Mouse (Mus musculus) stomach, embryonic 15.5 days (tissue): ENCODE measurements at regions not wholly inside any gene's neighbourhood (a gene's known extent, or its start where the extent isn't known, plus 50 kb on each side); places are given as distances from the start of the nearest gene placed in this dataset.

Experiments
- ATAC-seq: fragments of 200-750 bp; cut with Nextera tagmentation; 2 replicates; pipeline ENCODE4 v1.8.0; 2017; ENCODE audit warnings: low read depth, moderate number of reproducible peaks, moderate TSS enrichment; ENCODE audit not compliant: insufficient read depth, low FRiP score
- H3K27ac ChIP-seq: fragments of 300-500 bp; sonication (generic); 2 replicates; pipeline ENCODE4 v1.5.1; 2015; ENCODE audit warnings: mild to moderate bottlenecking, inconsistent platforms
- H3K27me3 ChIP-seq: fragments of 300-500 bp; sonication (generic); replicated peaks from 2 replicates; pipeline ENCODE4 v1.6.1; 2015; ENCODE audit warnings: inconsistent platforms
- H3K36me3 ChIP-seq: fragments of 300-500 bp; sonication (generic); 2 replicates; pipeline ENCODE4 v1.6.1; 2015; ENCODE audit warnings: inconsistent platforms
- H3K4me1 ChIP-seq: fragments of 300-500 bp; sonication (generic); 2 replicates; pipeline ENCODE4 v1.6.1; 2015; ENCODE audit warnings: inconsistent platforms
- H3K4me2 ChIP-seq: fragments of 300-500 bp; sonication (generic); 2 replicates; pipeline ENCODE4 v1.6.1; 2015; ENCODE audit warnings: mild to moderate bottlenecking, inconsistent platforms
- H3K4me3 ChIP-seq: fragments of 300-500 bp; sonication (generic); replicated peaks from 2 replicates; pipeline ENCODE4 v1.5.1; 2015; ENCODE audit warnings: inconsistent platforms
- H3K9ac ChIP-seq: fragments of 300-500 bp; sonication (generic); 2 replicates; pipeline ENCODE4 v1.6.1; 2015; ENCODE audit warnings: inconsistent platforms
- H3K9me3 ChIP-seq: fragments of 300-500 bp; sonication (generic); 2 replicates; pipeline ENCODE4 v1.6.1; 2016; ENCODE audit warnings: inconsistent platforms
- WGBS: fragments of 180-500 bp; shearing (Covaris S2); methylation state at CpG from one replicate; pipeline ENCODE4 v1.1.7; 2015; 5-methylcytosine and 5-hydroxymethylcytosine counted together

- H3K9me3 ChIP-seq = no peaks in the 10 kb centered on the region
- H3K27ac ChIP-seq = no peak overlapping the region
- no peaks in the 10 kb centered on the region for H3K4me1 ChIP-seq
- no peak overlapping the region for H3K4me2 ChIP-seq
- H3K36me3 ChIP-seq = no peaks in the 10 kb centered on the region
- WGBS = 60% methylated on average over 4 of the region's 4 CpGs
- H3K4me3 ChIP-seq = no peak overlapping the region
- no peak overlapping the region for H3K9ac ChIP-seq
- no peak for ATAC-seq
- H3K27me3 ChIP-seq = no peaks in the 10 kb centered on the region
Measured at GRCm38 (mm10) chr3:149993199-149993598, 1002.8 kb upstream of the Adgrl2 start.

GRCm38 (mm10) chr3:149987801-149988200, 997.4 kb upstream of the Adgrl2 start:
- no peaks in the 10 kb centered on the region for H3K27me3 ChIP-seq
- H3K4me1 ChIP-seq = no peaks in the 10 kb centered on the region
- H3K9me3 ChIP-seq = no peaks in the 10 kb centered on the region
- no peaks in the 10 kb centered on the region for H3K36me3 ChIP-seq
- WGBS = 70% methylated on average over 1 of the region's 1 CpGs
- ATAC-seq = no peak
- no peak overlapping the region for H3K27ac ChIP-seq
- no peak overlapping the region for H3K4me2 ChIP-seq
- H3K9ac ChIP-seq = no peak overlapping the region
- H3K4me3 ChIP-seq = no peak overlapping the region

DNA sequence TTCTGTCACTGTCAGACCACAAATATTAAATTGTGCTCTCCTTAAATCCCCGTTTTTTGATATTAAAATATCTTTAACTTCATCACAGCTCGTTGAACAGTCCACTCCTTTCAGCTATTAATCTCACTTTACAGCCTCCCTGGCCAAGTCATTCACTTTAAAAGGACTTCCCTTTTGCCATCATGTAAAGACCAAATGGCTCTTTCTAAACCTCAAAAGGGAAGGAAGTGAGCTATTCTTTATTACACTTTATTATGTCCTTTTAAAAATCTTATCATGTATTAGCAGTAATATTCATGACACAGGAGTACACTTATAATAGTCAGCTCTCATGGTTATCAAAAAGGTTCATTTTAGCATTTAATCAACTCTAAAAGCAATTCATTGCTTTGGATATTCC, 966.6 kb upstream of the Adgrl2 start:
- 45% methylated on average over 2 of the region's 2 CpGs for WGBS

GRCm38 (mm10) chr3:149936197-149936596, 945.8 kb upstream of the Adgrl2 start:
- no peak overlapping the region for H3K4me2 ChIP-seq
- H3K36me3 ChIP-seq = no peaks in the 10 kb centered on the region
- no peaks in the 10 kb centered on the region for H3K9me3 ChIP-seq
- no peaks in the 10 kb centered on the region for H3K27me3 ChIP-seq
- H3K4me1 ChIP-seq = no peaks in the 10 kb centered on the region
- no peak overlapping the region for H3K27ac ChIP-seq
- H3K4me3 ChIP-seq = no peak overlapping the region
- 79% methylated on average over 9 of the region's 9 CpGs for WGBS
- no peak overlapping the region for H3K9ac ChIP-seq
- ATAC-seq = no peak

More for the DNA sequence above, 966.6 kb upstream of the Adgrl2 start:
- Histone ChIP-seq H3K4me2 (no peak overlapping the region), H3K9ac (no peak overlapping the region), H3K4me3 (no peak overlapping the region), H3K4me1 (no peaks in the 10 kb centered on the region), H3K36me3 (no peaks in the 10 kb centered on the region), H3K9me3 (no peaks in the 10 kb centered on the region), H3K27me3 (no peaks in the 10 kb centered on the region), H3K27ac (no peak overlapping the region)
- ATAC-seq = no peak

DNA sequence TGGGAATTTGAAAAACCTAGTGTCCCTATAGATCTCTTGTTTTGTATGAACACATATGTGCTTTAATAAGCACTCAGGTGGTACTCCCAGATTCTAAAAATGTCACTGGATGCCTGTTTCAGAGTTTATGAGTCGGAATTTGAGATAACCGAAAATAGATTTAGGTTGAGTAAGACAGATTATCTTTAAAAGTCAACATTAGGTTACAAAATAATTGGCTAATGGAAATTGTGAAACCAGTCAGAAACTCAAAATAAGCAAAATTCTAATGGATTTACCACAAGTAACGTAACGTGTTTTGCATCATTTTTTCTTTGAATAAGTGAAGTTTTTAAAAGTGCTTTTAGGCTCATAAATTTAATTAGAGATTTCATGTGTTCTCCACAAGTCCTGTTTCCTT, 944.5 kb upstream of the Adgrl2 start:
- no peak overlapping the region for H3K9ac ChIP-seq
- WGBS = 81% methylated on average over 4 of the region's 4 CpGs

DNA sequence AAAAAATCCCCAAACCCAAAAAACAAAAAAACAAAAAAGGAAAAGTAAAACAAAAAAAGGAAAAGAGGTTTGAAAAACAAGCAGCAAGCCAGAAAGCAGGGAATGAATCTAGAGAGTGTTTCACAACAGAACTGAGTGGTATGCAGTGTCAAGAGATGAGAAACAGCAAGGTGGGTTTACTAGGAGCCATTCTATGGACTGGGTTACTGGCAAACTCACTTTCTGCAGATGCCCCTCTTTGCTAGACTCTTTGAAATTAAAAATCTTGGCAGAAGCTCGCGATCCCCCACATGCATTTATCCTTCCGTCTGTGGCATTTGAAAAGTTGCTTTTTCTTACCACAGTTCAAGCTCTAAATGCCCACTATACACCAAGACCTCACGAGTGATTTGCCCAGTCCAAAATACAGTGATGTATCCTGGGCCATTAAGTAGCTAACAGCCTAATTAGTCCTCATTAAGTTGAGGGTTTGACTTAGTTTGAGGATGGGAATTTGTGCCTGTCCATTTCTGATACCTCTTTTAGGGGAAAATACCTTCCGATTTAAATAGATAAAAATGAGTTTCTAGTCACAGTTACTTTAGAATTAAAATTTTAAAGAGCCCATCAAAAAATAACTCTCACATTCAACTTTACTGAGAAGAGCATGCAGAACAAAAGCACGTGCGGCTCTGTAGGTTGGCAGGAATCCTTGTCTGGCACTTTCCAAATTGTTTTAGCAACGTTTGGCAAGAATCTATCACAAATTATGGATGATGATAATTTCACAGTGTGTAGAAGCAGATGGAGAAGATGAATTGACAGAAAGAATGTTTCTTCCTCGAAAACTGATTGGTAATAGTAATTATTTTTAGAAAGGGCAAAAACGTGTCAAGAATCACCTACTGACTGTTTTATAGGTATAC, 938.4 kb upstream of the Adgrl2 start:
- H3K4me1 ChIP-seq = no peaks in the 10 kb centered on the region
- ATAC-seq = no peak
- H3K9me3 ChIP-seq = no peaks in the 10 kb centered on the region
- 74% methylated on average over 10 of the region's 10 CpGs for WGBS
- no peak overlapping the region for H3K27ac ChIP-seq
- H3K27me3 ChIP-seq = no peaks in the 10 kb centered on the region
- H3K36me3 ChIP-seq = no peaks in the 10 kb centered on the region
- H3K4me3 ChIP-seq = no peak overlapping the region
- no peak overlapping the region for H3K9ac ChIP-seq
- no peak overlapping the region for H3K4me2 ChIP-seq

More for the DNA sequence above, 944.5 kb upstream of the Adgrl2 start:
- Histone ChIP-seq H3K4me3 (no peak overlapping the region), H3K27ac (no peak overlapping the region), H3K4me2 (no peak overlapping the region), H3K9me3 (no peaks in the 10 kb centered on the region), H3K4me1 (no peaks in the 10 kb centered on the region), H3K27me3 (no peaks in the 10 kb centered on the region), H3K36me3 (no peaks in the 10 kb centered on the region)
- ATAC-seq = no peak

DNA sequence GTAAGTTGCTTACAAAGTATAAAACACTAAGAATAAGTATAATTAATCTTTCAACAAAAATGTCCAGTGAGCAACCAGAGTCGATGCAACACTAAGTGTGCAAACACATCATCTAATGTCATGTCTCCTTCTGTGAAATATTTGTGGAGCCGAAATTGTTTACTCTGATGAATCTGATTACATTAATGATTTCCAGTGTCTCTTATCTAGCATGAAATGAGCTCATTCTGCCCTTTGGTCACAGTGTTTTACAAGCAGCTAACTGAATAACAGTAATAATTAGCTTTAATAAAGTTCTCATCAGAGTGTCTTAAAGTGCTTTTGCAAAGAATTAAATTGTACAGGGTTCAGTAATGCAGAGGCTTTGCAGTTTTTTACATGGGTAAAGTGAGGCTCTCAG, 929.9 kb upstream of the Adgrl2 start:
- Histone ChIP-seq H3K4me2 (no peak overlapping the region), H3K4me3 (no peak overlapping the region), H3K9ac (no peak overlapping the region), H3K4me1 (no peaks in the 10 kb centered on the region), H3K27me3 (no peaks in the 10 kb centered on the region), H3K36me3 (no peaks in the 10 kb centered on the region), H3K27ac (no peak overlapping the region), H3K9me3 (no peaks in the 10 kb centered on the region)
- 36% methylated on average over 2 of the region's 2 CpGs for WGBS
- ATAC-seq = no peak

- ATAC-seq = no peak
- 68% methylated on average over 5 of the region's 5 CpGs for WGBS
Measured at GRCm38 (mm10) chr3:149918201-149918600, 927.8 kb upstream of the Adgrl2 start.

DNA sequence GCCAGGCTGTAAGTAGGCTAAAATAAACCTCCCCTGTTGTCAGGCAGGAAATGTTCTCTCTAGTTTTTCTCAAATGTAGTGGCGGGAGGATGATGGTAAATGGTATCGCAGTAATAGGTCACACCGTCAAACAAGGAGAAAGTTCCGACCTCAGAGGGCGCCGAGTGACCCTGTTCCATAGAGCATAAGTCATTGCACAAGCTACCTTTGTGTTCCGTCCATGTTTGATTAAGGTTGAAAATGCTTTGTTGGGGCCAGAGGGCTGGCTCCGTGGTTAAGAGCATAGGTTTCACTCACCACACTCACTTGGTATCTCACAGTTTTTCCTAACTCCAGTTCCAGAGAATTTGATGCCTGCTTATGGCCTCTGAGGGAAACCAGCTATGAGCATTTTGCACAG, 920.4 kb upstream of the Adgrl2 start:
- 78% methylated on average over 8 of the region's 8 CpGs for WGBS
- Histone ChIP-seq H3K4me2 (no peak overlapping the region), H3K9ac (no peak overlapping the region), H3K9me3 (no peaks in the 10 kb centered on the region), H3K27me3 (no peaks in the 10 kb centered on the region), H3K27ac (no peak overlapping the region), H3K4me1 (no peaks in the 10 kb centered on the region), H3K36me3 (no peaks in the 10 kb centered on the region), H3K4me3 (no peak overlapping the region)
- no peak for ATAC-seq

More at GRCm38 (mm10) chr3:149918201-149918600, 927.8 kb upstream of the Adgrl2 start:
- no peak overlapping the region for H3K4me2 ChIP-seq
- no peak overlapping the region for H3K4me3 ChIP-seq
- no peaks in the 10 kb centered on the region for H3K36me3 ChIP-seq
- H3K27me3 ChIP-seq = no peaks in the 10 kb centered on the region
- no peak overlapping the region for H3K9ac ChIP-seq
- no peak overlapping the region for H3K27ac ChIP-seq
- H3K9me3 ChIP-seq = no peaks in the 10 kb centered on the region
- H3K4me1 ChIP-seq = no peaks in the 10 kb centered on the region

DNA sequence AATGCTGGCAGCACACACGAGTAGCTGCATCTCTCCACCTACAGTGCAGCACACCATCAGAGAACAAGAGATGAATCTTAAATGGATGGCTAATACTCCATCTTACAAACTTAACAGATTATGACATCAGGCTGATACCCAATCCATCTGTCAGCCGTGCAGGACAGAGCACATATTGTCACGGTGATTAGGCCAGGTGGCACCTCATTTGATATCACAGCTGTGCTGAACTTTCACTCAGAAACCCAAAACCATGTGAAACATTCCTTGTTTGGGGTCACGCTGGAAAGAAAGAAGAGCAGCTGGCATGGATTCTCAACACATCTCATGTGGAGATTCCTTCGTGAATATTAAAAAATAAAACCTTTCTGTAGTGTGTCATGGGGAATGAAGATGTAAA, 911.4 kb upstream of the Adgrl2 start:
- 55% methylated on average over 5 of the region's 5 CpGs for WGBS
- H3K4me3 ChIP-seq = no peak overlapping the region
- H3K4me2 ChIP-seq = no peak overlapping the region
- ATAC-seq = no peak
- no peaks in the 10 kb centered on the region for H3K27me3 ChIP-seq
- H3K4me1 ChIP-seq = no peaks in the 10 kb centered on the region
- no peaks in the 10 kb centered on the region for H3K36me3 ChIP-seq
- no peak overlapping the region for H3K9ac ChIP-seq
- no peaks in the 10 kb centered on the region for H3K9me3 ChIP-seq
- no peak overlapping the region for H3K27ac ChIP-seq

DNA sequence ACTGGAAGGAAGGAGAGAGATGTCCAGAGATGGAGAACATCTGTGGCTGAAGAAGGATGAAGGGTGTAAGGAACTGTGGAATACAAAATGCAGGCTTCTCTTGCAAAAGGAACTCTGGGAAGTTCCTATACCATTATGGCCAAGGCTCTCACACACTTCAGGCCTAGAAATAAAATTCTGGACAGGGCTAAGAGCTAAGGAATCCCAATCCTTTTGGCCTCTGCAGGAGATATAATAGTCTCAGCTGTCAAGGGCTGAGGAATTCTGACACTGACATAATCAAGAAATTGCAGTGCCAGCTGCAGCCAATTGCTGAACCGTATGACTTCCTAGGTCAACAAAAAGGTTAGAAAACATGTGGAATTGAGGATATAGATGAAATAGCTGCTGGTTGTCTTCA, 886.2 kb upstream of the Adgrl2 start:
- ATAC-seq = no peak
- Histone ChIP-seq H3K4me2 (no peak overlapping the region), H3K9ac (no peak overlapping the region), H3K27me3 (no peaks in the 10 kb centered on the region), H3K36me3 (no peaks in the 10 kb centered on the region), H3K4me3 (no peak overlapping the region), H3K4me1 (no peaks in the 10 kb centered on the region), H3K27ac (no peak overlapping the region), H3K9me3 (no peaks in the 10 kb centered on the region)
- 29% methylated on average over 1 of the region's 1 CpGs for WGBS

GRCm38 (mm10) chr3:149865945-149866344, 875.6 kb upstream of the Adgrl2 start:
- H3K27ac ChIP-seq = no peak overlapping the region
- 75% methylated on average over 2 of the region's 2 CpGs for WGBS
- H3K9ac ChIP-seq = no peak overlapping the region
- H3K4me3 ChIP-seq = no peak overlapping the region
- no peaks in the 10 kb centered on the region for H3K27me3 ChIP-seq
- no peak overlapping the region for H3K4me2 ChIP-seq
- ATAC-seq = no peak
- H3K36me3 ChIP-seq = no peaks in the 10 kb centered on the region
- no peaks in the 10 kb centered on the region for H3K9me3 ChIP-seq
- H3K4me1 ChIP-seq = no peaks in the 10 kb centered on the region
